Mouse (Mus musculus) heart, embryonic 14.5 days (tissue): ENCODE results near the gene Tmem159. TPM values are rescaled to one million over a fixed set of nuclear protein-coding genes. Genes with fewer than 3 reads are reported as not detected.
A peak's percentile ranks its signal among the peaks of the same experiment; 100 is the strongest.

ENCODE experiments used
- ATAC-seq: fragments of 200-750 bp; cut with Nextera tagmentation; 2 replicates; pipeline ENCODE4 v1.8.0; 2017; ENCODE audit warnings: low read depth, moderate TSS enrichment; ENCODE audit not compliant: insufficient number of reproducible peaks, insufficient read depth, low FRiP score
- H3K27ac ChIP-seq, 2 experiments: fragments of 200-500 bp in 1 of 2; fragments of 300-500 bp in 1 of 2; sonication (generic) in 1 of 2; replicated peaks in 1 of 2; 2 replicates each; pipeline ENCODE4 v1.5.1; 2012 to 2014; ENCODE audit warnings: low read depth in 2 of 2, low read length in 2 of 2, control low read depth in 1 of 2, mild to moderate bottlenecking in 1 of 2, mixed read lengths in 1 of 2; ENCODE audit not compliant: control insufficient read depth in 1 of 2, insufficient read depth in 1 of 2
- H3K27me3 ChIP-seq: fragments of 300-500 bp; sonication (generic); 2 replicates; pipeline ENCODE4 v1.6.1; 2014; ENCODE audit warnings: mild to moderate bottlenecking, low read length, control low read depth; ENCODE audit not compliant: control insufficient read depth, insufficient read depth
- H3K36me3 ChIP-seq: fragments of 300-500 bp; sonication (generic); 2 replicates; pipeline ENCODE4 v1.6.1; 2014; ENCODE audit warnings: mild to moderate bottlenecking, control low read depth, low read length, mixed read lengths; ENCODE audit not compliant: control insufficient read depth, insufficient read depth
- H3K4me1 ChIP-seq, 2 experiments: fragments of 200-500 bp in 1 of 2; fragments of 300-500 bp in 1 of 2; sonication (generic) in 1 of 2; 2 replicates each; pipeline ENCODE4 v1.6.1; 2012 to 2014; ENCODE audit warnings: low read length in 2 of 2, control low read depth in 1 of 2, mixed read lengths in 1 of 2; ENCODE audit not compliant: control insufficient read depth in 2 of 2, insufficient read depth in 2 of 2
- H3K4me2 ChIP-seq: fragments of 300-500 bp; sonication (generic); 2 replicates; pipeline ENCODE4 v1.6.1; 2014; ENCODE audit warnings: mild to moderate bottlenecking, low read length
- H3K4me3 ChIP-seq, 2 experiments: fragments of 200-500 bp in 1 of 2; fragments of 300-500 bp in 1 of 2; sonication (generic) in 1 of 2; 2 replicates each; pipeline ENCODE4 v1.5.1; 2012 to 2014; ENCODE audit warnings: low read length in 2 of 2, mild to moderate bottlenecking in 2 of 2, control low read depth in 1 of 2, low read depth in 1 of 2, moderate library complexity in 1 of 2; ENCODE audit not compliant: control insufficient read depth in 1 of 2, insufficient read depth in 1 of 2
- H3K9ac ChIP-seq: fragments of 300-500 bp; sonication (generic); 2 replicates; pipeline ENCODE4 v1.6.1; 2014; ENCODE audit warnings: mild to moderate bottlenecking, low read length
- H3K9me3 ChIP-seq: fragments of 300-500 bp; sonication (generic); 2 replicates; pipeline ENCODE4 v1.6.1; 2016; ENCODE audit warnings: low read length, control low read depth; ENCODE audit not compliant: control insufficient read depth
- WGBS: fragments of 180-500 bp; shearing (Covaris S2); extraction: QIAGEN DNeasy Blood & Tissue Kit; methylation state at CpG from one replicate; pipeline ENCODE4 v1.1.7; 2014; 5-methylcytosine and 5-hydroxymethylcytosine counted together
- polyA plus RNA-seq: library from polyadenylated mRNA; unstranded; fragments of >200 nt; fragmentation: Nextera tagmentation; extraction: Ambion mirVana; gene quantifications from 2 replicates; pipeline ENCODE4 v1.2.1, GENCODE M21; 2014

Tmem159 gene
- polyA plus RNA-seq, 1 experiment from 2014 or later, result 25.1 TPM

DNA sequence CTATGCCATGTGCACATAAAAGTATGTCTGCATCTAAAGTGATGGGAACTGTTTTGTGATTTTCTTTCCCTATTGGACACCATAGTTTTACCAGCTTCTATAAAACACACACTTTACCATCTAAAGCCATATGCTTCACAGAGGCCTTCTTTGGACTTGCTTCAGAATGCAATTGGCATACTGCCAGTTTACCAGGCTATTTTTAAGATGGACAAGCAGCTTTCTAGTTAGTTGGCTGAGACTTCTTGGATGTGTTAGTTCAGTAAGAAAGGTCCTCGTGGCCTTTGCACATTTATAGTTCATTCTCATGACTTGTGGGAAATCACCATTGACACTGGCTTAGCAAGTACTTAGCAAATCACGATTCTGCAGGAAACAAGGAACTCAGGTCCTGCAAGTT lies 4.2 kb downstream of the Tmem159 start:
- no peak for ATAC-seq
- Histone ChIP-seq H3K27ac (peak overlapping the region; percentile 28 to 31; a peak in 2 of 4 replicates), H3K9ac (no peak overlapping the region), H3K4me3 (no peak overlapping the region), H3K9me3 (no peaks in the 10 kb centered on the region), H3K4me2 (0 out of 2 replicates have a peak overlapping the region, but pooled peaks have one; percentile 6), H3K4me1 (peaks cover 8 to 28% of the 10 kb centered on the region in 2 experiments), H3K27me3 (no peaks in the 10 kb centered on the region), H3K36me3 (0 out of 2 replicates have a peak, but pooled peaks cover 9% of the 10 kb centered on the region)
- 17% methylated on average over 2 of the region's 2 CpGs for WGBS

DNA sequence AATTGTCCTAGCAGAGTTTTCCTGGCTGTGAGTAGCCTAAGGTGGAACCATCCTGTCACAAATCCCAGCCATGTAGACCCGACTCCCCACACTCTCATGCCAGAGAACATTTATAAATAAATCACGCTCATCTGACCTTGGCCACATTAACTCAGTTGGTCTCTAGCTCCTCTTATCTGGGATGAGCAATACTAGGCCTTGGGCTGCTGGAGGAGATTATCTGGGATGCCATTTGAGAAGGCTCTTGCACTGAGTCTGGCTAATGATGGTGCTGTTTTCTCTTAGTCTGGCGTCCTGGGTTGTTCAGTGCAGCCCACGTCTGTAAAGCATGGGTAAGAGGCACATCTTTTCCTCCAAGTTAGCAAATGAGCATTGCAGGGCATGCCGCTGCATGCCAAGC lies 7.5 kb downstream of the Tmem159 start:
- WGBS, result 66% methylated on average over 5 of the region's 5 CpGs
- H3K4me1 ChIP-seq, result peaks cover 2 to 16% of the 10 kb centered on the region in 2 experiments; a peak in 3 of 4 replicates
- H3K27ac ChIP-seq, result no peak overlapping the region
- no peak overlapping the region for H3K4me2 ChIP-seq
- H3K4me3 ChIP-seq, result no peak overlapping the region
- H3K27me3 ChIP-seq, result no peaks in the 10 kb centered on the region
- H3K9me3 ChIP-seq, result no peaks in the 10 kb centered on the region
- no peak overlapping the region for H3K9ac ChIP-seq
- H3K36me3 ChIP-seq, result 0 out of 2 replicates have a peak, but pooled peaks cover 11% of the 10 kb centered on the region
- no peak for ATAC-seq

DNA sequence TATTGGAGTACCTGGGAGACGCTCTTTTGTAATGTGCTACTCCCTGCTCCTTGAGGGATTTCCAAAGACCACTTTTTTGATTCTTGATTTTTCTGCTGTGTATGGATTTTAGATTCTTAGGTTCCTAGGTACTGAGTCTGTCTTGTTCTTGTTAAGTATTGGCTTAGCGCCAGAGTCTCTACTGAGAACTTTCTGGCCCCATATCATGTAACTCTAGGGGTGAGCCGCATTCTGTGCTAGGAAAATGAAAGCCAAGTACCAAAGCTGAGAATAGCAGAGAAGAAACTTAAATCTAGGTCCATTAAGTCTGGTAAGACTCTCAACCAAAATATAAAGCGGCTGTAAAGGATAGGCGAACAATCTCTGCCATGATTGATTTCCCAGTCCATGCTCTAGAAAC lies 14.8 kb downstream of the Tmem159 start:
- Histone ChIP-seq H3K9me3 (no peaks in the 10 kb centered on the region), H3K27me3 (no peaks in the 10 kb centered on the region)
- 87% methylated on average over 5 of the region's 5 CpGs for WGBS

DNA sequence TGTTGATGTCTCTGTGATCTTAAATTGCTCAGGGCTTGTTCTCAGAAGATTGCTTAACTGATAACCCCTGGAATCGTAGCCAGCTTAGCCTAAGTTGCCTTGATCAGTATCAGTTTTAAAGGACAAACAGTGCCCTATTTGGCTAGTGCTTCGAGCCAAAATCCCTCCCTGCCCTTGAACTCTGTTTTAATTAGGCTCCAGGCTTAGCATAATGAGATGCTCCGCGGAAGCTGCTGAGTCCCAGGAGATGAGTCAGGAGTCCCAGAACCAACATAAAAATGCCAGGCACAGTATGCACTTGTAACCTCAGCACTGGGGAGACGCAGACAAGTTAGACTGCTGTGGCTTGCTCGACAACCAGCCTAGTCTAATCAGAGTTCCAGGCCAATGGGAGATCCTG lies 15.4 kb downstream of the Tmem159 start:
- Histone ChIP-seq H3K27me3 (no peaks in the 10 kb centered on the region), H3K4me3 (no peak overlapping the region), H3K27ac (no peak overlapping the region), H3K4me2 (no peak overlapping the region), H3K9ac (no peak overlapping the region), H3K4me1 (no peaks in the 10 kb centered on the region), H3K36me3 (peaks cover 47% of the 10 kb centered on the region), H3K9me3 (no peaks in the 10 kb centered on the region)
- 52% methylated on average over 6 of the region's 6 CpGs for WGBS
- ATAC-seq, result no peak

More for the DNA sequence above, 14.8 kb downstream of the Tmem159 start:
- Histone ChIP-seq H3K27ac (no peak overlapping the region), H3K4me2 (no peak overlapping the region), H3K36me3 (peaks cover 47% of the 10 kb centered on the region), H3K9ac (no peak overlapping the region), H3K4me1 (no peaks in the 10 kb centered on the region), H3K4me3 (no peak overlapping the region)
- no peak for ATAC-seq

DNA sequence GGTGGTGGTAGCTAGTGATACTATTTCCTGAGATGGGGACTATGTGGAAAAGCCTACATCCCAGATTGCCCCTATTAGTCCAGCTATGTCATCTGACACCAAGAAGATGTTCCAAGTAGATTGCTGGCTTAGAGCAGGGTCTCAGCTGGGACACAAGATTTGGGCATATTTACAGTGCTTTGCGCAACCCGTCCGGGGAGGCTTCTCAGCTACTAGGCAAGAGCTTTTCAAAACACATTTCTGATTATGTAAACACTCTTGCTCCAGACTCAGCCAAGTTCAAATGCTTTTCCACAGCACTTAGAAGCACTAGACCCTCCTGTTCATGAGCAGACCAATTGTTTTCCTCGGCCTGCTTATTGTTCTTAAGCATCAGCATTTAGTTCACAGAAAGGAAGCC lies 21.6 kb downstream of the Tmem159 start:
- Histone ChIP-seq H3K4me2 (no peak overlapping the region), H3K9ac (no peak overlapping the region), H3K4me1 (peaks cover 0 to 8% of the 10 kb centered on the region in 2 experiments; a peak in 2 of 4 replicates), H3K4me3 (no peak overlapping the region), H3K9me3 (no peaks in the 10 kb centered on the region), H3K27me3 (no peaks in the 10 kb centered on the region), H3K27ac (no peak overlapping the region), H3K36me3 (peaks cover 26% of the 10 kb centered on the region)
- ATAC-seq, result no peak
- 82% methylated on average over 4 of the region's 4 CpGs for WGBS

- no peaks in the 10 kb centered on the region for H3K27me3 ChIP-seq
- H3K4me2 ChIP-seq, result no peak overlapping the region
- peak; percentile 68; the same call in 1 of the 2 replicates for ATAC-seq
- peaks cover 0 to 8% of the 10 kb centered on the region in 2 experiments; a peak in 2 of 4 replicates for H3K4me1 ChIP-seq
- H3K9ac ChIP-seq, result no peak overlapping the region
- WGBS, result 0% methylated on average over 3 of the region's 3 CpGs
- H3K9me3 ChIP-seq, result no peaks in the 10 kb centered on the region
- H3K36me3 ChIP-seq, result peaks cover 18% of the 10 kb centered on the region
- H3K27ac ChIP-seq, result no peak overlapping the region
- no peak overlapping the region for H3K4me3 ChIP-seq
Observed at GRCm38 (mm10) chr7:120124844-120125243, 22.7 kb downstream of the Tmem159 start.

- Histone ChIP-seq H3K4me3 (no peak overlapping the region), H3K4me1 (peaks cover 0 to 8% of the 10 kb centered on the region in 2 experiments; a peak in 2 of 4 replicates), H3K27ac (no peak overlapping the region; a peak in 1 of 4 replicates), H3K36me3 (no peaks in the 10 kb centered on the region), H3K9me3 (no peaks in the 10 kb centered on the region), H3K9ac (no peak overlapping the region), H3K4me2 (no peak overlapping the region), H3K27me3 (no peaks in the 10 kb centered on the region)
- WGBS, result 32% methylated on average over 5 of the region's 5 CpGs
- ATAC-seq, result no peak; the same call in 1 of the 2 replicates
Observed at GRCm38 (mm10) chr7:120126976-120127685, 25.0 kb downstream of the Tmem159 start.
